In the genomic region with DNA sequence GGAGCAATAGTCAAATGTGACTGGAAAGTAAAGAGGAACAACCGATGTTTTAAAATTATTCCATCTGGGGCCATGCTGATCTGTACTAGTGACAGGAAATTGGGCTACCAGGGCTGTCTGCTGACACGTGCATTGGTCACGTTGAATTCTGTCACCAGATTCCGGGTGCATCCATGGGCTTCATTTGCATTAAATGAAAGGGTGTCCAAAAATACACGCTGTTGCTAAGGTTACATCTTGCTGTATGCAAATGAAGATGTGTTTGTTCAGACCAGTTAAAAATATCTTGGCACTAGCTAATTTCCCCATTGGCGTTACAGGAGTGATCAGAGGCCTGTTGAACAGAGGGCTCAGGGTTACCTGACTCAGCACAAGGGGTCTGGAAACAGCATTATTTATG, we compare ENCODE assay signal across 11 mouse cellular contexts. TPM values are rescaled to one million over a fixed set of nuclear protein-coding genes. Genes with fewer than 3 reads are reported as not detected.
DNase-seq lines count a peak whose midpoint lies in the region; ATAC-seq lines count a peak whose summit lies in the region.
"Had no signal": no experiment of that assay in that cellular context is flagged by ENCODE, and none has a peak within 500 bp of the region (broad histone marks: within the 10 kb centered on the region; RNA-seq: fewer than 3 reads in every experiment).

No protein-coding gene starts in this region.

- H3K9ac ChIP-seq in forebrain, embryonic 12.5 days, result no peak overlapping the region
- H3K9ac ChIP-seq in forebrain, embryonic 11.5 days (ENCODE audit: low read length), result no peak overlapping the region
- H3K9ac ChIP-seq: liver, embryonic 13.5 days had no signal

- no peak overlapping the region for H3K4me3 ChIP-seq in forebrain, embryonic 12.5 days (replicated peaks)
- no peak overlapping the region for H3K4me3 ChIP-seq in forebrain, embryonic 11.5 days (ENCODE audit: low read depth, low read length)
- H3K4me3 ChIP-seq: liver, embryonic 13.5 days had no signal

- 67% methylated on average over 6 of the region's 6 CpGs for WGBS in forebrain, embryonic 12.5 days
- WGBS in forebrain, embryonic 11.5 days, result 82% methylated on average over 6 of the region's 6 CpGs

- H3K4me2 ChIP-seq in forebrain, embryonic 12.5 days, result no peak overlapping the region
- H3K4me2 ChIP-seq in forebrain, embryonic 11.5 days (ENCODE audit: low read depth, low read length, severe bottlenecking), result no peak overlapping the region
- H3K4me2 ChIP-seq: liver, embryonic 13.5 days had no signal

- H3K4me1 ChIP-seq in forebrain, embryonic 12.5 days, result no peaks in the 10 kb centered on the region
- H3K4me1 ChIP-seq in forebrain, embryonic 11.5 days (replicated peaks; ENCODE audit: control insufficient read depth, insufficient read depth, low read length), result no peaks in the 10 kb centered on the region
- H3K4me1 ChIP-seq: liver, embryonic 13.5 days had no signal

- H3K27me3 ChIP-seq in forebrain, embryonic 12.5 days, result no peaks in the 10 kb centered on the region
- no peaks in the 10 kb centered on the region for H3K27me3 ChIP-seq in forebrain, embryonic 11.5 days (ENCODE audit: control insufficient read depth, insufficient read depth, low read length)
- H3K27me3 ChIP-seq: liver, embryonic 13.5 days had no signal

- ATAC-seq in forebrain, embryonic 12.5 days (ENCODE audit: low FRiP score), result peak; percentile 65
- ATAC-seq in forebrain, embryonic 11.5 days (replicated peaks; ENCODE audit: low FRiP score), result no peak

- H3K36me3 ChIP-seq in forebrain, embryonic 12.5 days (replicated peaks), result no peaks in the 10 kb centered on the region
- no peaks in the 10 kb centered on the region for H3K36me3 ChIP-seq in forebrain, embryonic 11.5 days (ENCODE audit: control insufficient read depth, insufficient read depth, low read length)
- H3K36me3 ChIP-seq: liver, embryonic 13.5 days had no signal

- H3K9me3 ChIP-seq in forebrain, embryonic 12.5 days, result no peaks in the 10 kb centered on the region
- H3K9me3 ChIP-seq in forebrain, embryonic 11.5 days (ENCODE audit: control insufficient read depth, low read length), result no peaks in the 10 kb centered on the region
- H3K9me3 ChIP-seq: liver, embryonic 13.5 days had no signal

- no peak overlapping the region for H3K27ac ChIP-seq in forebrain, embryonic 12.5 days
- H3K27ac ChIP-seq in forebrain, embryonic 11.5 days (ENCODE audit: low read depth, low read length), result no peak overlapping the region
- H3K27ac ChIP-seq: liver, embryonic 13.5 days had no signal

- no peak for DNase-seq in forebrain, embryonic 11.5 days (ENCODE audit: low spot score)
- peak; percentile 58 to 82 for DNase-seq in frontal cortex, postnatal 10 days (ENCODE audit: low spot score in 2 of 2)
- peak; percentile 48 to 61 for DNase-seq in layer of hippocampus, postnatal 36 days
- peak; percentile 84 to 93 for DNase-seq in right cerebral cortex, postnatal 10 days (ENCODE audit: low spot score in 2 of 2)
- no peak for DNase-seq in adrenal gland, adult 18-20 months (ENCODE audit: low spot score in 2 of 2)
- DNase-seq in cerebellum, postnatal 25 days, result no peak
- DNase-seq in adrenal gland, adult (ENCODE audit: inconsistent age in 2 of 2, low spot score in 1 of 2), result no peak
- DNase-seq: heart, adult 18-20 months; kidney, adult 9 months; liver, embryonic 13.5 days had no signal

RNA-seq across cellular contexts. Expression of a gene that starts 36.2 kb away (rescaled TPM):
- polyA plus RNA-seq in forebrain, embryonic 12.5 days (2016; fragmentation: Nextera tagmentation; extraction: Ambion mirVana), result 20.4 and 21.1 TPM in 2 replicates
- 10.7 and 12.9 TPM in 2 replicates for polyA plus RNA-seq in forebrain, embryonic 11.5 days (2014; fragmentation: Nextera tagmentation; extraction: Ambion mirVana)
- 100 to 1,000 TPM; 173 to 178 TPM for total RNA-seq in layer of hippocampus, postnatal 36 days (2021)
- total RNA-seq in adrenal gland, adult 18-20 months (2021), result 10 to 100 TPM; 15.0 to 18.8 TPM

Comparison
In these comparisons a context has a peak if more than half of its experiments do, and no peak if none do; other contexts are left out.
1. DNase-seq: peak in frontal cortex, postnatal 10 days (2 of 2), layer of hippocampus, postnatal 36 days (2 of 2) and right cerebral cortex, postnatal 10 days (2 of 2); none in forebrain, embryonic 11.5 days (single experiment), adrenal gland, adult 18-20 months (0 of 2), cerebellum, postnatal 25 days (0 of 2) and adrenal gland, adult (0 of 2).
2. RNA of a gene that starts 36.2 kb away (total RNA-seq): 173 to 178 TPM in layer of hippocampus, postnatal 36 days; 15.0 to 18.8 TPM in adrenal gland, adult 18-20 months; every median in the first group is over 4 times any median in the second.